Mouse (Mus musculus) left cerebral cortex, adult 18-20 months (tissue): ENCODE data around the gene Ang. TPM values are rescaled to one million over a fixed set of nuclear protein-coding genes. Genes with fewer than 3 reads are reported as not detected.

Experiments used
- total RNA-seq, 2 experiments: library from RNA; stranded (reverse); gene quantifications; 2 replicates each; pipeline ENCODE4 v1.2.3; 2021

Ang gene
- total RNA-seq, 2 experiments from 2014 or later: 4.0 to 4.3 TPM

Other genes starting within 250 kb of the Ang start
- gene Tep1, start 220.6 kb upstream of the Ang start, total RNA-seq: 1 to 10 TPM; 2.6 to 4.6 TPM
- 1 to 10 TPM; 5.6 to 6.5 TPM for gene Klhl33, start 193.6 kb upstream of the Ang start, total RNA-seq
- 10 to 100 TPM; 30.9 to 35.2 TPM for gene Osgep, start 166.3 kb upstream of the Ang start, total RNA-seq
- 10 to 100 TPM; 57.7 to 61.6 TPM for gene Apex1, start 166.2 kb upstream of the Ang start, total RNA-seq
- gene Pip4p1, start 160.3 kb upstream of the Ang start, total RNA-seq: 100 to 1,000 TPM in 1 of 2 experiments, 10 to 100 TPM in 1; 92.3 to 102 TPM
- gene Pnp, start 160.1 kb upstream of the Ang start, total RNA-seq: 10 to 100 TPM; 13.7 to 16.4 TPM
- 10 to 100 TPM in 1 of 2 experiments, 1 to 10 TPM in 1; 5.3 to 10.1 TPM for gene Gm49342, start 146.6 kb upstream of the Ang start, total RNA-seq
- 1 to 10 TPM in 1 of 2 experiments, under 1 TPM in 1; 0.46 to 1.1 TPM for gene Pnp2, start 135.2 kb upstream of the Ang start, total RNA-seq
- under 1 TPM in 1 of 2 experiments, not detected in 1; 0.30 TPM for gene Rnase10, start 83.4 kb upstream of the Ang start, total RNA-seq
- not detected for gene Rnase9, start 49.3 kb upstream of the Ang start, total RNA-seq
- gene Rnase11, start 41.0 kb upstream of the Ang start, total RNA-seq: not detected
- not detected for gene Rnase12, start 33.5 kb upstream of the Ang start, total RNA-seq
- gene Olfr750, start 16.7 kb upstream of the Ang start, total RNA-seq: not detected
- gene Rnase4, start 73 bp upstream of the Ang start, total RNA-seq: 10 to 100 TPM; 16.5 to 18.1 TPM
- gene Eddm3b, start 23.3 kb downstream of the Ang start, total RNA-seq: not detected
- not detected for gene Rnase6, start 32.8 kb downstream of the Ang start, total RNA-seq
- gene Rnase1, start 55.6 kb downstream of the Ang start, total RNA-seq: 1 to 10 TPM in 1 of 2 experiments, under 1 TPM in 1; 0.63 to 1.1 TPM
- gene Rnase2b, start 71.1 kb downstream of the Ang start, total RNA-seq: not detected
- gene Ang2, start 108.0 kb downstream of the Ang start, total RNA-seq: not detected
- not detected for gene Ear14, start 112.2 kb downstream of the Ang start, total RNA-seq
- gene Rnase2a, start 165.0 kb downstream of the Ang start, total RNA-seq: not detected